Mouse (Mus musculus): Measurements from ENCODE around the gene Klrb1.
"Not testable (repeated sequence)": the region's sequence is repeated elsewhere in the genome, so short reads cannot be mapped to it uniquely, and the experiment has no call there.

DNA sequence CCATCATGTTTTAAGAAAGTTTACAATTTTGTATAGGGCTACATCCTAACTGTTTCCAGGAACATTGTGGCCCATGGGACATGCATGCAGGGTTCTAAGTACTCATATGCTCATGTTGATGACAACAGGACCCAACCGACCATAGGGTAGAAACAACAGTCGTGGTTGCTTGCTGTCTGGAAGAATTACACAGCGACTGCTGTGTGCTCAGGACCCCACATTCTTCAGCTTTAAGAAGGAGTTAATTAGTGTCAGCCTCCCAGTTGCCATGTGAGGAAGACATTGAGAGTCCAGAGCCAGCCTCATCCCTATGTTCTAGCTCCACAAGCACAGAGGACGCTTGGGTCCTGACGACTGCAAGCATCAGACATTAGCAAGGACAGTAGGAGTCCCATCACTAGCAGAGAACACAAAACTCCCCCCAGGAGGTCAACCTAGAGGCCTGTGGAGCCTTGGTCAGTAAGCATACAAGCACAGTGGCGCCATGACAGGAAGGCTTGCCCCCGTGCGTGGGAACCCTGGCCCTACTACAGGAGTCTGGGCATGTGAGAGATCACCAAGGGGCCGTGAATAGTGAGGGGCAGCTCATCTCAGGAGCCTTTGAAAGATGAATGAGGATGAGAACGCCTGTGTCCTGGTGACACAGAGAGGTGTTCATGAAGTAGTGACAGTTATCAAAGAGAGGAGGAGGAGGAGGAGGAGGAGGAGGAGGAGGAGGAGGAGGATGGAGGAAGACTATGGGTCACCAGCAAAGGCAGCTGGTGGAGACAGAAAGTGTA lies 40.2 kb upstream of the Klrb1 start:
- TF ChIP-seq CTCF (IDR thresholded peaks at IDR 0.05; ENCODE audit: extremely low read depth, insufficient read depth, insufficient read length, insufficient replicate concordance); POLR2A (IDR thresholded peaks at IDR 0.05; ENCODE audit: low read depth, low read length): not testable (repeated sequence)

All from spleen, adult 2 months (tissue).